Mouse (Mus musculus) ES-E14 (cell line): ENCODE results near the gene Slc25a39. TPM values are rescaled to one million over a fixed set of nuclear protein-coding genes. Genes with fewer than 3 reads are reported as not detected.

Experiments used
- DNase-seq: peaks from one replicate; pipeline ENCODE4 v3.0.0-alpha.2; 2013; ENCODE audit warnings: low read depth, low spot score
- H3K27ac ChIP-seq: 2 replicates; pipeline ENCODE4 v1.5.1; 2012; ENCODE audit warnings: low read depth, mild to moderate bottlenecking, low read length, moderate library complexity, mixed read lengths; ENCODE audit not compliant: poor library complexity, insufficient read depth, severe bottlenecking
- H3K36me3 ChIP-seq: 2 replicates; pipeline ENCODE4 v1.6.1; 2012; ENCODE audit warnings: mild to moderate bottlenecking, low read length, moderate library complexity, mixed read lengths; ENCODE audit not compliant: control insufficient read depth, poor library complexity, insufficient read depth, severe bottlenecking
- H3K4me1 ChIP-seq, 2 experiments: fragments of 150-350 bp in 1 of 2; sonication (generic) in 1 of 2; 2 replicates each; pipeline ENCODE4 v1.6.1; 2012; ENCODE audit warnings: low read length in 2 of 2, mild to moderate bottlenecking in 1 of 2, mixed read lengths in 1 of 2; ENCODE audit not compliant: control insufficient read depth in 2 of 2, insufficient read depth in 2 of 2, poor library complexity in 1 of 2
- H3K4me3 ChIP-seq, 2 experiments: fragments of 150-350 bp in 1 of 2; sonication (generic) in 1 of 2; 2 replicates each; pipeline ENCODE4 v1.5.1; 2012; ENCODE audit warnings: low read length in 2 of 2, low read depth in 1 of 2, mild to moderate bottlenecking in 1 of 2, mixed read lengths in 1 of 2; ENCODE audit not compliant: insufficient read depth in 1 of 2, poor library complexity in 1 of 2, severe bottlenecking in 1 of 2
- H3K9ac ChIP-seq: 2 replicates; pipeline ENCODE4 v1.6.1; 2012; ENCODE audit warnings: low read depth, mild to moderate bottlenecking, low read length, mixed read lengths; ENCODE audit not compliant: poor library complexity, insufficient read depth, severe bottlenecking
- H3K9me3 ChIP-seq: fragments of 150-350 bp; sonication (generic); 2 replicates; pipeline ENCODE4 v1.6.1; 2012; ENCODE audit warnings: low read depth, mild to moderate bottlenecking, low read length; ENCODE audit not compliant: control insufficient read depth, insufficient read depth
- CHD2 ChIP-seq: IDR thresholded peaks from 2 replicates; pipeline ENCODE4 v1.6.1; 2014; ENCODE audit warnings: mild to moderate bottlenecking, low read depth, low read length, inconsistent platforms
- HCFC1 ChIP-seq: IDR thresholded peaks from 2 replicates; pipeline ENCODE4 v1.6.1; 2012; ENCODE audit warnings: low read length, inconsistent platforms, borderline replicate concordance; ENCODE audit not compliant: insufficient read depth
- MAFK ChIP-seq: IDR thresholded peaks from 2 replicates; pipeline ENCODE4 v1.6.1; 2014; ENCODE audit warnings: mild to moderate bottlenecking, low read depth, low read length, inconsistent platforms; ENCODE audit not compliant: insufficient read depth
- ZC3H11A ChIP-seq: IDR thresholded peaks from 2 replicates; pipeline ENCODE4 v1.6.1; 2012; ENCODE audit warnings: low read depth, mild to moderate bottlenecking, inconsistent platforms, low read length, borderline replicate concordance
- ZNF384 ChIP-seq: IDR thresholded peaks from 2 replicates; pipeline ENCODE4 v1.6.1; 2012; ENCODE audit warnings: low read depth, low read length, inconsistent platforms
- in situ Hi-C, 2 experiments: fragments of 600-800 bp; cut with MboI; formaldehyde crosslinking; loops; one replicate each; pipeline ENCODE4 v1.15.1; 2025; ENCODE audit warnings: low sequenced_read_pairs in 2 of 2, inconsistent platforms in 1 of 2; ENCODE audit not compliant: unreplicated experiment in 2 of 2
- total RNA-seq: library from RNA; depleted of rRNA; stranded (reverse); fragments of 300-350 nt; gene quantifications from 2 replicates; pipeline ENCODE4 v1.2.3, GENCODE M21; 2012

The Slc25a39 gene
- total RNA-seq, 1 experiment: 152 TPM

- no peak for TF ChIP-seq ZNF384
- no peak for TF ChIP-seq MAFK
- TF ChIP-seq ZC3H11A: no peak
- no peak for TF ChIP-seq HCFC1
- TF ChIP-seq CHD2: no peak
- Histone ChIP-seq H3K36me3 (no peaks in the 10 kb centered on the region), H3K9ac (no peak overlapping the region), H3K4me3 (no peak overlapping the region), H3K27ac (no peak overlapping the region), H3K9me3 (no peaks in the 10 kb centered on the region; the same call in 1 of the 2 replicates), H3K4me1 (peaks cover 2 to 31% of the 10 kb centered on the region in 2 experiments; a peak in 2 of 4 replicates)
- in situ Hi-C loops: no loop called here
- DNase-seq: no peak
Measured at GRCm38 (mm10) chr11:102448327-102448726, 40.6 kb upstream of the Slc25a39 start.

- Histone ChIP-seq H3K4me1 (peaks cover 2 to 31% of the 10 kb centered on the region in 2 experiments; a peak in 2 of 4 replicates), H3K9ac (peak within 1 kb of the TSS; percentile 79), H3K27ac (peak within 1 kb of the TSS; percentile 0; the same call in 1 of the 2 replicates)
Measured at GRCm38 (mm10) chr11:102447497-102447896, 39.8 kb upstream of the Slc25a39 start, which contains the start of gene Fam171a2. Gene Fam171a2 (minus strand): TSS chr11:102447682.

GRCm38 (mm10) chr11:102446581-102447461 lies 39.1 kb upstream of the Slc25a39 start:
- Histone ChIP-seq H3K9ac (peak overlapping the region; percentile 79), H3K4me1 (peaks cover 2 to 31% of the 10 kb centered on the region in 2 experiments; a peak in 2 of 4 replicates), H3K9me3 (no peaks in the 10 kb centered on the region; the same call in 1 of the 2 replicates), H3K27ac (peak overlapping the region; percentile 0; the same call in 1 of the 2 replicates), H3K36me3 (no peaks in the 10 kb centered on the region), H3K4me3 (peak overlapping the region; percentile 76 to 93)
- no peak for DNase-seq
- no peak for TF ChIP-seq ZC3H11A
- no peak for TF ChIP-seq HCFC1
- TF ChIP-seq ZNF384: no peak
- TF ChIP-seq MAFK: no peak
- no peak for TF ChIP-seq CHD2
- in situ Hi-C loops: no loop called here

More at GRCm38 (mm10) chr11:102447497-102447896, 39.8 kb upstream of the Slc25a39 start, which contains the start of gene Fam171a2:
- no peaks in the 10 kb centered on the region; the same call in 1 of the 2 replicates for H3K9me3 ChIP-seq
- H3K4me3 ChIP-seq: peak within 1 kb of the TSS; percentile 76 to 93
- no peaks in the 10 kb centered on the region for H3K36me3 ChIP-seq
- TF ChIP-seq HCFC1: peak; percentile 19; the same call in 1 of the 2 replicates
- TF ChIP-seq MAFK: no peak
- peak; percentile 59 for DNase-seq
- in situ Hi-C loops: no loop called here

GRCm38 (mm10) chr11:102445891-102446361 lies 38.2 kb upstream of the Slc25a39 start:
- Histone ChIP-seq H3K36me3 (no peaks in the 10 kb centered on the region), H3K4me3 (no peak overlapping the region; a peak in 1 of 4 replicates), H3K4me1 (peaks cover 2 to 31% of the 10 kb centered on the region in 2 experiments; a peak in 2 of 4 replicates), H3K9me3 (no peaks in the 10 kb centered on the region), H3K27ac (no peak overlapping the region), H3K9ac (no peak overlapping the region)
- in situ Hi-C loops: no loop called here
- TF ChIP-seq ZNF384 (no peak), MAFK (no peak)
- DNase-seq: no peak
